Mouse (Mus musculus): ENCODE measurements around the gene Gskip.

DNA sequence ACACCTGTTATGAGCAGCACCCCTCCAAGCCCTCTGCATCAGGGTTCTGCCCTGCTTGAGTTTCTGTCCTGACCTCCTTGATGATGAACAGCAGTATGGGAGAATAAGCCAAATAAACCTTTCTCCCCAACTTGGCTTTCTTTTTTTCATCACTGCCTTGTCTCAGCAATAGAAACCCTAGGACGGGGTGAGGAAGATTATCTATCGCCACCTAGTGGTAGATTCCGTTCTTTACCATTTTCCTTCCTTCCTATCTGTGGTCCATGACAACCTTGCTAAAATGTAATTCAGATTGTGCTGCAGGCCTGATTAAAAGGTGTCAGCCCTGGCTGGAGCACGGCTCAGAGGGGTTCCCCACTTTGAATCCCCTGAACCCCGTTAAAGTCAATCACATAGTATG is 38.0 kb downstream of the Gskip start:
- no peak for TF ChIP-seq POLR2A (IDR thresholded peaks at IDR 0.05; ENCODE audit: insufficient read length, low read depth)
- TF ChIP-seq USF1 (IDR thresholded peaks at IDR 0.05; ENCODE audit: low read depth), result no peak
- no peak for TF ChIP-seq E2F4 (IDR thresholded peaks at IDR 0.05; ENCODE audit: insufficient read depth)
- TF ChIP-seq REST (IDR thresholded peaks at IDR 0.05; ENCODE audit: insufficient read depth, insufficient read length), result no peak
- TF ChIP-seq MYOD1 (IDR thresholded peaks at IDR 0.05; ENCODE audit: control insufficient read depth in 1 of 3, insufficient read length in 2 of 3, low read depth in 2 of 3), result no peak
- no peak for TF ChIP-seq CEBPB (IDR thresholded peaks at IDR 0.05; ENCODE audit: insufficient read depth, poor library complexity, severe bottlenecking)
- TF ChIP-seq POLR2AphosphoS2 (IDR thresholded peaks at IDR 0.05; ENCODE audit: insufficient read length, low read depth), result no peak

Measured in myocyte (in vitro differentiated cells).